Mouse (Mus musculus): ENCODE measurements around the gene Pax5.
A peak's percentile ranks its signal among the peaks of the same experiment; 100 is the strongest.

DNA sequence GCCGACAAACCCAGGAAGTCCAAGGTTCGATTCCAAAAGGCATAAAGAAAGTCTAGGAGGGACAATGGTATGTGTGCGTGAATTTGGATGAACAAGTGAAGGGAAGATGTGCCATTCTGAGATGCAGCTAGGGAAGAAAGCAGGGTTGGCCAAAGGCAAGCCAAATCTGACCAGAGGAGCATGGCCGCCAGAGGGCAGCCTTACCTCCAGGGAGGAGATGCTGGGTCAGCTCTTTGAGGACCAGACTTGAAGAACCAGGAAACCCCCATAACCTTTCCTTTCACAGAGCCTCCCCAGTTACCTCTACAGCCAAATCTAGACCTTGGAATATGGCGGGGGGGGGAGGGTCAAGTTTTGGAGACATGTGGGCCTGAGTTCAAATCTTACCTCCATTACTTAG lies 133.0 kb downstream of the Pax5 start:
- peak; percentile 72 for TF ChIP-seq CTCF (IDR thresholded peaks at IDR 0.05)
- TF ChIP-seq EP300 (IDR thresholded peaks at IDR 0.05): no peak
